Mouse (Mus musculus): ENCODE measurements around the gene Mrpl14. TPM values are rescaled to one million over a fixed set of nuclear protein-coding genes. Genes with fewer than 3 reads are reported as not detected.
A peak's percentile ranks its signal among the peaks of the same experiment; 100 is the strongest.

Mrpl14 gene
- total and polyA plus RNA-seq, 2 experiments from 2014 or later: 98.0 to 152 TPM

DNA sequence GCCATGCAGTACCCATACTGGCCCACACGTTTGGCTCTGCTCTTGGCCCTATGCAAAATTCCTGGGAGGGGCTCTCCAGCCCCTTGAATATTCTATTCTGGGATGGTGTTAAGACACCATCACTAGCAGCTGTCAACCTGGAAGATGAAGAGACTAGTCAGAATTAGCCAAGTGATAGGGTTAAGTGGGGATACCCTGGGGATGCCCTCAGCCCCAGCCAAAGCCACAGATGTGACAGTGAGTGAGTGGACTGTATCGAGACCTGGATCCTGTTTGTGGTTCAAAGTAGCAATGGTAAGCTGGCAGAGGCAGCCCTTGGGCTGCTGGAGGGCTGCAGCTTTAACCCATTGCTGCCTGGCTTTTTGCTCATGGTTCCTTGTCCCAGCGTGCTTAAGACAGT is 23.7 kb downstream of the Mrpl14 start:
- Histone ChIP-seq H3K36me3 (replicated peaks; ENCODE audit: control insufficient read depth, insufficient read depth, low read length) (no peaks in the 10 kb centered on the region), H3K27ac (ENCODE audit: low read depth) (no peak overlapping the region), H3K4me1 (ENCODE audit: control insufficient read depth, insufficient read depth) (0 out of 2 replicates have a peak, but pooled peaks cover 5% of the 10 kb centered on the region), H3K9ac (replicated peaks; ENCODE audit: low read depth, low read length) (no peak overlapping the region), H3K9me3 (replicated peaks; ENCODE audit: control insufficient read depth, low read length) (no peaks in the 10 kb centered on the region), H3K4me3 (ENCODE audit: low read depth, low read length) (no peak overlapping the region), H3K27me3 (ENCODE audit: control insufficient read depth, insufficient read depth, low read length) (no peaks in the 10 kb centered on the region), H3K4me2 (ENCODE audit: low read depth, low read length) (no peak overlapping the region)
- DNase-seq (ENCODE audit: low spot score): no peak
- ATAC-seq (ENCODE audit: insufficient read depth, low read depth): peak; percentile 55
- 29% methylated on average over 3 of the region's 3 CpGs for WGBS
- TF ChIP-seq EP300 (IDR thresholded peaks at IDR 0.05; ENCODE audit: low read depth) (no peak), CTCF (IDR thresholded peaks at IDR 0.05; ENCODE audit: low read depth) (no peak)

DNA sequence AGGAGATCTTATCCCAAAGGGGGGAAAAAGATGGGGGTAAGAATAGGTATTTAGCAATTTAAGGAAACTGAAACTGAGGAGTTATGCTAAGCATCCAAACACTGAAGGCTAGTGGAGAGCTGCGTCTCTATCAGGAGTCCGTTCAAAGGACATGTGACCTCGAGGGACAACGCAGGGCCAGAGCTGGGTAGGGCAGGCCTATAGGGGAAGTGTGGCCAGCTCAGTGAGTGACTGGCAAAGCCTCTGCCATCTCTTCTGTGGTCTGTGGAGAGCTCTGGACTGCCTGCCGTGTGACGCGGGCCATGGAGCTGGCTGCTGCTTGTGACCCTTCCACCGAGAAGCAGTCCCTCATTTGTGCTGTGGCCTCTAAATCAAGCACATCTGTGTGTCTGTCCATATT is 24.3 kb downstream of the Mrpl14 start:
- Histone ChIP-seq H3K9me3 (replicated peaks; ENCODE audit: control insufficient read depth, low read length) (no peaks in the 10 kb centered on the region), H3K4me3 (ENCODE audit: low read depth, low read length) (no peak overlapping the region), H3K4me2 (ENCODE audit: low read depth, low read length) (no peak overlapping the region), H3K4me1 (ENCODE audit: control insufficient read depth, insufficient read depth) (0 out of 2 replicates have a peak, but pooled peaks cover 5% of the 10 kb centered on the region), H3K9ac (replicated peaks; ENCODE audit: low read depth, low read length) (no peak overlapping the region), H3K36me3 (replicated peaks; ENCODE audit: control insufficient read depth, insufficient read depth, low read length) (no peaks in the 10 kb centered on the region), H3K27ac (ENCODE audit: low read depth) (no peak overlapping the region), H3K27me3 (ENCODE audit: control insufficient read depth, insufficient read depth, low read length) (no peaks in the 10 kb centered on the region)
- WGBS: 51% methylated on average over 8 of the region's 8 CpGs
- DNase-seq (ENCODE audit: low spot score): no peak
- ATAC-seq (ENCODE audit: insufficient read depth, low read depth): 0 out of 2 replicates have a peak, but pooled peaks have one; percentile 24
- TF ChIP-seq EP300 (IDR thresholded peaks at IDR 0.05; ENCODE audit: low read depth): no peak
- no peak for TF ChIP-seq CTCF (IDR thresholded peaks at IDR 0.05; ENCODE audit: low read depth)

DNA sequence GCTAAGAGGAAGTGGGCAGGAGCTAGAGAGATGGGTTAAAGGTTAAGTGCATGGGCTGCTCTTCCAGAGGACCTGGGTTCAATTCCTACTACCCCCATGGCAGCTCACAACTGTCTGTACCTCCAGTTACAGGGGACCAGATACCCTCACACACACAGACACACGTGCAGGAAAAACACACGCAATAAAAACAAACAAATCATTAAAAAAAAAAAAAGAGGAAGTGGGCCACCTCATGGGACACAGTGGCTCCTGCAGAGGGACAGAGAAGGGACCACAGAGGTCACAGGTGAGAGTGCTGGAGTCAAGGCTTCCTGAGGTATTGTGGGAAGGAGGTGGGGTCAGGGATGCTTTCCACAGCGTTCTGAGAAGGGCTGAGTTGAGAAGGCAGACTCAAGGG is 25.4 kb downstream of the Mrpl14 start:
- Histone ChIP-seq H3K9me3 (replicated peaks; ENCODE audit: control insufficient read depth, low read length) (no peaks in the 10 kb centered on the region), H3K27ac (ENCODE audit: low read depth) (no peak overlapping the region), H3K4me2 (ENCODE audit: low read depth, low read length) (no peak overlapping the region), H3K27me3 (ENCODE audit: control insufficient read depth, insufficient read depth, low read length) (no peaks in the 10 kb centered on the region), H3K36me3 (replicated peaks; ENCODE audit: control insufficient read depth, insufficient read depth, low read length) (no peaks in the 10 kb centered on the region), H3K4me1 (ENCODE audit: control insufficient read depth, insufficient read depth) (0 out of 2 replicates have a peak, but pooled peaks cover 5% of the 10 kb centered on the region), H3K9ac (replicated peaks; ENCODE audit: low read depth, low read length) (no peak overlapping the region), H3K4me3 (ENCODE audit: low read depth, low read length) (no peak overlapping the region)
- TF ChIP-seq EP300 (IDR thresholded peaks at IDR 0.05; ENCODE audit: low read depth): no peak
- no peak for TF ChIP-seq CTCF (IDR thresholded peaks at IDR 0.05; ENCODE audit: low read depth)
- 54% methylated on average over 3 of the region's 3 CpGs for WGBS
- no peak for DNase-seq (ENCODE audit: low spot score)
- no peak for ATAC-seq (ENCODE audit: insufficient read depth, low read depth)

DNA sequence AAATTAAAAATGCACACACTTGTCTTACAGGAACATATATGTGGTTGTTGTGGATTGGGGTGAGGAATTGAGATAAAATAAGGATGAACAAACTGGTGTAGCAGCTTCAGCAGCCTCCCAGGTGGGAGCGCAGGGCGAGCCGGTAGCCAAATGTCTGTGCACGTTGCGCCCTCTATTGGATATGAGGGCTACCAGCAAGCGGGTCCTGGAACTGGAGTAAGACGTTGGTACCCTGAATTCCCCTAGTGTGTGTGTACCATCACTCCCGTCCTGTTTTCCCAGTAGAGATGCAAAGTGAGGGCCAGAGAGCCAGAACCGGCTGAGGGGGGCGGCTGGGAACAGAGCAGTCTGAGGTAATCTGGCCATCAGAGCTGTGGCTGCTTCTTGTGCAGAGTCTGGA is 32.2 kb downstream of the Mrpl14 start:
- H3K4me1 ChIP-seq (ENCODE audit: control insufficient read depth, insufficient read depth): no peaks in the 10 kb centered on the region; the same call in 1 of the 2 replicates
- TF ChIP-seq EP300 (IDR thresholded peaks at IDR 0.05; ENCODE audit: low read depth) (no peak), CTCF (IDR thresholded peaks at IDR 0.05; ENCODE audit: low read depth) (peak; percentile 81)
- no peak overlapping the region for H3K27ac ChIP-seq (ENCODE audit: low read depth)
- H3K9me3 ChIP-seq (replicated peaks; ENCODE audit: control insufficient read depth, low read length): no peaks in the 10 kb centered on the region
- H3K4me2 ChIP-seq (ENCODE audit: low read depth, low read length): no peak overlapping the region
- ATAC-seq (ENCODE audit: insufficient read depth, low read depth) (peak; percentile 62; the same call in 1 of the 2 replicates), DNase-seq (ENCODE audit: low spot score) (peak; percentile 50)
- H3K27me3 ChIP-seq (ENCODE audit: control insufficient read depth, insufficient read depth, low read length): no peaks in the 10 kb centered on the region
- H3K4me3 ChIP-seq (ENCODE audit: low read depth, low read length): no peak overlapping the region
- no peaks in the 10 kb centered on the region for H3K36me3 ChIP-seq (replicated peaks; ENCODE audit: control insufficient read depth, insufficient read depth, low read length)
- 7% methylated on average over 10 of the region's 10 CpGs for WGBS
- H3K9ac ChIP-seq (replicated peaks; ENCODE audit: low read depth, low read length): no peak overlapping the region

DNA sequence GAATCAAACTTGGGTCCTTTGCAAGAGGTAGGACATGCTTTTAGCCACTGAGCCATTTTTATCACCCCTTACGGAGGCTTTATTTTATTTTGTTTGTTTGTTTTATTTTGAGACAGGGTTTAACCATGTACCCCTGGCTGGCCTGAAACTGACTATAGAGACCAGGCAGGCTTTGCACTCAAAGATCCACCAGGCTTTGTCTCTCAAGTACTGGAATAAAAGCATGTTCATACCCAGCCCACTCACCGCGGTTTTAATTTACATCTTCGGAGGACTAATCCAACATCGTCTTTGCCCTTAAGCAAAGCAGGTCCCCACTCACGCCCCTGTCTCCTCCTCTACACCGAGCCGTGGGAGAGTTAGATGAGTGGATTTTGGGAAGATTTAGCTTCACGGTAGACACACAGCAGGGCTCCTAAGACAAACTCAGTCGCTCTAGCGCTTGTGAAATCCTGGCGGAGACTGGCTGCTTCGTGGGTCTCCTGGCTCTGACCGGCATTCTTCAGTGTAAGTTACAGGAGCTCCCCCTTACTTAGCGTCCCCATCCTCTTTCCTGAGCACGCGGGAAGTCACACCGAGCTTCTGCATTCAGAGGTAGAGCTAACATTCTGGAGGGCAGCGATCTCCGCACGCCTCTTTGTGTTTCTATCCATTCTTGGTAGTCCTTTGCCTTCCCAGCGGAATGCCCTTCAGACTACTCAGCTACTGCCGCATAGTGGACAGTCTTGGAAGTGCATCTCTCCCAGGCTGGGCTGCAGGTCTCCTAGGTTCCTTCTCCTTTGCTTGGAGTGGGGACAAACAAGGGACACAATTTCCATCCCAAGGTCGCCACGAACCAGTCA is 37.8 kb downstream of the Mrpl14 start:
- Histone ChIP-seq H3K4me2 (ENCODE audit: low read depth, low read length) (peak overlapping the region; percentile 65), H3K4me3 (ENCODE audit: low read depth, low read length) (peak overlapping the region; percentile 46), H3K9me3 (replicated peaks; ENCODE audit: control insufficient read depth, low read length) (no peaks in the 10 kb centered on the region), H3K27ac (ENCODE audit: low read depth) (peak overlapping the region; percentile 69), H3K27me3 (ENCODE audit: control insufficient read depth, insufficient read depth, low read length) (no peaks in the 10 kb centered on the region), H3K36me3 (replicated peaks; ENCODE audit: control insufficient read depth, insufficient read depth, low read length) (no peaks in the 10 kb centered on the region), H3K4me1 (ENCODE audit: control insufficient read depth, insufficient read depth) (no peaks in the 10 kb centered on the region; the same call in 1 of the 2 replicates), H3K9ac (replicated peaks; ENCODE audit: low read depth, low read length) (peak overlapping the region; percentile 41)
- DNase-seq (ENCODE audit: low spot score): peak; percentile 83
- WGBS: 4% methylated on average over 25 of the region's 25 CpGs
- TF ChIP-seq CTCF (IDR thresholded peaks at IDR 0.05; ENCODE audit: low read depth): peak; percentile 99
- TF ChIP-seq EP300 (IDR thresholded peaks at IDR 0.05; ENCODE audit: low read depth): no peak
- ATAC-seq (ENCODE audit: insufficient read depth, low read depth): peak; percentile 53; the same call in 1 of the 2 replicates
